Comparison of ENCODE assay signal across 28 mouse cellular contexts in genomic region chr8:96255811-96256210, GRCm38 (mm10).
DNase-seq lines count a peak whose midpoint lies in the region; ATAC-seq and TF ChIP-seq lines count a peak whose summit lies in the region.
"Had no signal": no experiment of that assay in that cellular context is flagged by ENCODE, and none has a peak within 500 bp of the region (broad histone marks: within the 10 kb centered on the region; RNA-seq: fewer than 3 reads in every experiment).

No protein-coding gene starts in this region.

- H3K9ac ChIP-seq in forebrain, embryonic 13.5 days: no peak overlapping the region
- no peak overlapping the region for H3K9ac ChIP-seq in midbrain, embryonic 15.5 days
- no peak overlapping the region for H3K9ac ChIP-seq in midbrain, postnatal 0 days (replicated peaks; ENCODE audit: low read length, poor library complexity, severe bottlenecking)
- H3K9ac ChIP-seq in forebrain, embryonic 14.5 days (ENCODE audit: low read length): no peak overlapping the region
- H3K9ac ChIP-seq: heart, embryonic 13.5 days; limb, embryonic 15.5 days; liver, embryonic 13.5 days; neural tube, embryonic 13.5 days had no signal

- H3K4me3 ChIP-seq in forebrain, embryonic 13.5 days: no peak overlapping the region
- H3K4me3 ChIP-seq in forebrain, embryonic 10.5 days: no peak overlapping the region
- H3K4me3 ChIP-seq in midbrain, embryonic 15.5 days: no peak overlapping the region
- H3K4me3 ChIP-seq in midbrain, postnatal 0 days (ENCODE audit: low read depth, low read length): no peak overlapping the region
- H3K4me3 ChIP-seq in forebrain, embryonic 14.5 days (ENCODE audit: low read depth, low read length): no peak overlapping the region
- H3K4me3 ChIP-seq: heart, embryonic 13.5 days; hindbrain, embryonic 10.5 days; limb, embryonic 10.5 days; limb, embryonic 15.5 days; liver, embryonic 13.5 days; megakaryocyte, embryonic 14.5 days; myocyte; neural tube, embryonic 13.5 days had no signal

- no peaks in the 10 kb centered on the region for H3K27me3 ChIP-seq in forebrain, embryonic 13.5 days
- no peaks in the 10 kb centered on the region for H3K27me3 ChIP-seq in forebrain, embryonic 10.5 days (ENCODE audit: poor library complexity, severe bottlenecking)
- no peaks in the 10 kb centered on the region for H3K27me3 ChIP-seq in midbrain, embryonic 15.5 days (replicated peaks)
- H3K27me3 ChIP-seq in midbrain, postnatal 0 days (ENCODE audit: insufficient read depth, low read length): no peaks in the 10 kb centered on the region
- H3K27me3 ChIP-seq in forebrain, embryonic 14.5 days (replicated peaks; ENCODE audit: control insufficient read depth, insufficient read depth, low read length): no peaks in the 10 kb centered on the region
- H3K27me3 ChIP-seq: heart, embryonic 13.5 days; limb, embryonic 15.5 days; liver, embryonic 13.5 days; megakaryocyte, embryonic 14.5 days; neural tube, embryonic 13.5 days had no signal

- H3K36me3 ChIP-seq in forebrain, embryonic 13.5 days (ENCODE audit: poor library complexity, severe bottlenecking): no peaks in the 10 kb centered on the region
- H3K36me3 ChIP-seq in forebrain, embryonic 10.5 days (replicated peaks): no peaks in the 10 kb centered on the region
- H3K36me3 ChIP-seq in midbrain, embryonic 15.5 days (replicated peaks): no peaks in the 10 kb centered on the region
- H3K36me3 ChIP-seq in midbrain, postnatal 0 days (ENCODE audit: insufficient read depth, low read length): no peaks in the 10 kb centered on the region
- H3K36me3 ChIP-seq in forebrain, embryonic 14.5 days (ENCODE audit: control insufficient read depth, insufficient read depth, low read length): no peaks in the 10 kb centered on the region
- H3K36me3 ChIP-seq: G1E; heart, embryonic 13.5 days; hindbrain, embryonic 10.5 days; limb, embryonic 10.5 days; limb, embryonic 15.5 days; liver, embryonic 13.5 days; neural tube, embryonic 13.5 days had no signal

- peak; percentile 43 for ATAC-seq in forebrain, embryonic 13.5 days
- 0 out of 2 replicates have a peak, but pooled peaks have one; percentile 30 for ATAC-seq in midbrain, embryonic 15.5 days (replicated peaks)
- ATAC-seq in midbrain, postnatal 0 days (ENCODE audit: low FRiP score): no peak
- ATAC-seq in forebrain, embryonic 14.5 days: peak; percentile 57; the same call in 1 of the 2 replicates
- ATAC-seq: lung, postnatal 0 days had no signal

- H3K9me3 ChIP-seq in forebrain, embryonic 13.5 days (replicated peaks): no peaks in the 10 kb centered on the region
- H3K9me3 ChIP-seq in forebrain, embryonic 10.5 days: no peaks in the 10 kb centered on the region
- H3K9me3 ChIP-seq in midbrain, embryonic 15.5 days: no peaks in the 10 kb centered on the region
- no peaks in the 10 kb centered on the region for H3K9me3 ChIP-seq in midbrain, postnatal 0 days (ENCODE audit: low read length)
- no peaks in the 10 kb centered on the region for H3K9me3 ChIP-seq in forebrain, embryonic 14.5 days (replicated peaks; ENCODE audit: control insufficient read depth, low read length)
- H3K9me3 ChIP-seq: heart, embryonic 13.5 days; hindbrain, embryonic 10.5 days; limb, embryonic 10.5 days; limb, embryonic 15.5 days; liver, embryonic 13.5 days; neural tube, embryonic 13.5 days had no signal

- H3K4me2 ChIP-seq in forebrain, embryonic 13.5 days: no peak overlapping the region
- no peak overlapping the region for H3K4me2 ChIP-seq in midbrain, embryonic 15.5 days
- H3K4me2 ChIP-seq in midbrain, postnatal 0 days (ENCODE audit: low read depth, low read length, poor library complexity, severe bottlenecking): no peak overlapping the region
- no peak overlapping the region for H3K4me2 ChIP-seq in forebrain, embryonic 14.5 days (ENCODE audit: low read length)
- H3K4me2 ChIP-seq: heart, embryonic 13.5 days; limb, embryonic 15.5 days; liver, embryonic 13.5 days; neural tube, embryonic 13.5 days had no signal

- WGBS in forebrain, embryonic 13.5 days: 29% methylated on average over 5 of the region's 5 CpGs
- 72% methylated on average over 5 of the region's 5 CpGs for WGBS in forebrain, embryonic 10.5 days
- 39% methylated on average over 5 of the region's 5 CpGs for WGBS in midbrain, embryonic 15.5 days
- 23% methylated on average over 5 of the region's 5 CpGs for WGBS in midbrain, postnatal 0 days
- WGBS in forebrain, embryonic 14.5 days: 20% methylated on average over 5 of the region's 5 CpGs

- no peak for TF ChIP-seq CTCF in midbrain, postnatal 0 days (IDR thresholded peaks at IDR 0.05)

- 0 out of 2 replicates have a peak, but pooled peaks cover 4% of the 10 kb centered on the region for H3K4me1 ChIP-seq in forebrain, embryonic 13.5 days
- H3K4me1 ChIP-seq in forebrain, embryonic 10.5 days: peaks cover 7% of the 10 kb centered on the region; the same call in 1 of the 2 replicates
- H3K4me1 ChIP-seq in midbrain, embryonic 15.5 days: peaks cover 7% of the 10 kb centered on the region; the same call in 1 of the 2 replicates
- H3K4me1 ChIP-seq in midbrain, postnatal 0 days (ENCODE audit: insufficient read depth, low read length): peaks cover 2% of the 10 kb centered on the region; the same call in 1 of the 2 replicates
- peaks cover 9% of the 10 kb centered on the region; the same call in 1 of the 2 replicates for H3K4me1 ChIP-seq in forebrain, embryonic 14.5 days (ENCODE audit: control insufficient read depth, insufficient read depth, low read length)
- H3K4me1 ChIP-seq: hindbrain, embryonic 10.5 days; limb, embryonic 10.5 days; liver, embryonic 13.5 days; megakaryocyte, embryonic 14.5 days had no signal

- no peak overlapping the region for H3K27ac ChIP-seq in forebrain, embryonic 13.5 days
- H3K27ac ChIP-seq in forebrain, embryonic 10.5 days: no peak overlapping the region
- H3K27ac ChIP-seq in midbrain, embryonic 15.5 days: peak overlapping the region; percentile 61
- no peak overlapping the region for H3K27ac ChIP-seq in midbrain, postnatal 0 days (ENCODE audit: low read depth, low read length)
- H3K27ac ChIP-seq in forebrain, embryonic 14.5 days (ENCODE audit: low read depth, low read length): no peak overlapping the region
- H3K27ac ChIP-seq: heart, embryonic 13.5 days; hindbrain, embryonic 10.5 days; limb, embryonic 10.5 days; liver, embryonic 13.5 days had no signal

- no peak for DNase-seq in forebrain, embryonic 10.5 days (ENCODE audit: extremely low spot score, low spot score)
- no peak for DNase-seq in midbrain, postnatal 0 days (ENCODE audit: low spot score)
- peak; percentile 50 for DNase-seq in forebrain, embryonic 14.5 days (ENCODE audit: low spot score)
- peak; percentile 11 for DNase-seq in telencephalon, adult 2 months (ENCODE audit: low read depth, low spot score)
- DNase-seq in kidney, postnatal 4 days: no peak
- DNase-seq: adrenal gland, postnatal 14 days; cerebellum, adult 8-10 months; cerebellum, postnatal 25 days; gastrocnemius, postnatal 10 days; heart, postnatal 14 days; kidney, adult 11 months; kidney, postnatal 14 days; liver, embryonic 13.5 days; lung, adult 18-20 months; lung, postnatal 4 days; midbrain, embryonic 14.5 days; thymus, postnatal 4 days had no signal

Comparison
In these comparisons a context has a peak if more than half of its experiments do, and no peak if none do; other contexts are left out.
1. DNase-seq: peak in forebrain, embryonic 14.5 days (single experiment) and telencephalon, adult 2 months (single experiment); none in forebrain, embryonic 10.5 days (single experiment), midbrain, postnatal 0 days (single experiment) and kidney, postnatal 4 days (0 of 2).